Mouse (Mus musculus) T-helper 1 cell (primary cell): ENCODE data around the gene Sox6.

Experiments
- in situ Hi-C: fragments of 300-600 bp; cut with MboI, MseI; formaldehyde crosslinking; loops from one replicate; pipeline ENCODE4 v1.15.1; 2025; ENCODE audit warnings: high pct_unique_total_duplicates

Sox6 gene

DNA sequence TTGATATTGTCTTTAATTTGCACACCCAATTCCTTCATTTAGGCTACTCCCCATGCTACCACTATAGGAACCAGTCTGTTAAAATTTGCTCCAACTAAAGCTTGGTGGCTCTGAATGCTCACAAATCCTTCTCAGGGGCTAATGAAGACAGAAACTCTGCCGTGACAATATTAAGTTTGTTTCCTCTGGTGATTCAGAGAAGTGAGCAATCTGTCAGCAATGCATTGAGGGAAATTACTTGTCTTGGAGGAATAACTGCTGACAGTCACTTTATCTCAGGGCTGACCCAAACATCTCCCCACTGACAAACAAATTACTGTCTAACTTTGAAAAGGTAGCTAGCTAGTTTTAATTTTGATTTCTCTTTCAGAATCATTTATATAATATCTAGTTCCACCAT, 463.8 kb downstream of the Sox6 start:
- in situ Hi-C loops, result no loop called here

DNA sequence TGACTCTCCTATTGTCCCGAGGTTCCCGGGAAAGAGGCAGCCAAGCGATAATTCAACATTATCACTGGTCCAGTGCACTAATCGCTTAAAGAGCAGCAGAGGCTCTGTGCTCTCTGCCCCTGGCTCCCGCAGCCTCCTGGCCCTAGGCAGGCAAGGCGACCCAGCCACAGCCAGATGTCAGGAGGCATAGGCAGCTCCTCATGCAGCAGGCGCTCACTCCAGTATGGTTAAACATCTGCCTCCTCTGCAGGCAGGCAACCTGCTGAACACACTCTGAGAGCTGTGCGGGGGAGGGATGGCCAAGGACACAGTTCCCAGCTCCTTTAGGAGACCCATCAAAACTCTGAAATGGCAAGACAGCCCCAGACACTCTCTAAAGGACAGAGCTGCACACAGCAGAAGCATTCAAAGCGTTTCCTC, 469.8 kb downstream of the Sox6 start:
- in situ Hi-C loops, result no loop called here

DNA sequence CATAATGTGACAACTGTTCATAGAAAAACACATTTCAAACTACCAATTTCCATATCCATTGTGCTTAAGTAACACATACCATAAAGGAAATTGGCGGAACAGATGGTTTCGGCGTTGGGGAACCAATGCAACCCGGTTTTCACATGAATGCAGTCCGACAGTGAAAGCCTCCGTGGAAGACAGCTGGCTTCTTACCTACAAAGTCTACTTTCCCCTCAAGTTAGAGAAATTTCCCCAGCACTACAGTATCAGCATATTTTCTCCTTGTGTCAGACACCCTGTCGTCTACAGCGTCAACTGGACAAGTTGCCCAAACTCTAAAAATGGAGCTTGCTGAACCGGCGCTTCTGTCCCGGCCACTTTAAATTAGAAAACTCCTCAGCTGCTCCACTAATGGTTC, 470.3 kb downstream of the Sox6 start:
- in situ Hi-C loops, result no loop called here

DNA sequence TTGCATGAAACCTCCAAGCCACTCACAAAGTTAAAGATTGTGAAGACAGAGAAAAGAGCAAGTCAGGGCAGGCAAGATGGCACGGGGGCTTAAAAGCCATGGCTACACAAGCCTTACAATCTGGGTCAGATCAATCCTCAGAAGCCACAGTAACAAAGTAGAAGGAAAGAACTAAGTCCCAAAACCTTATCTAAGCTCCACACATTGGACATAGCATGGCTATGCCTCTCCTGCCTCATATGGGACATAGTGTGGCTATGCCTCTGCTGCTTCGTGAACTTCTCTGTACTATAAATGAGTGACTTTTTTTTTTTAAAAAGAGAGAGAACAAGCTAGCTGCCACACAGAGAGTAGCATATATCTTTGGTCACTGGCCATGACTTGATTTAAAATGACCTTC, 471.8 kb downstream of the Sox6 start:
- in situ Hi-C loops, result no loop called here

DNA sequence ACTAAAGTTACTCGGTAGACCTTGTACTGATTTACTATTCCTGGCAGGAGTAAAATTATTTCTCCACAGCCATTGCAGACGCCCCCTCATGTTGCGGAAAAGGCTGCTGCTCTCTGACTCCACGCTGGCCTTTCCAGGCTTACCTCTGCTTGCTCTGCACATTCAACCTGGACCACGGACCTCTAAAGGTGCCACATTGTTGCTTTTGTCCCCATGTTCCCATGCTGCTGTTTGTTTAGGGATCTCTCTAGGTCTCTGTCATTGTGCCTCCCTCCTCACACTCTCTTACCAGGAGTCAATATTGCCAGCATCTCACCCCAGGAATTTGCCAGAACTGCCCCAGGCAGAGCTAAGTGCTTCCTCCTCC, 473.6 kb downstream of the Sox6 start:
- in situ Hi-C loops, result no loop called here

DNA sequence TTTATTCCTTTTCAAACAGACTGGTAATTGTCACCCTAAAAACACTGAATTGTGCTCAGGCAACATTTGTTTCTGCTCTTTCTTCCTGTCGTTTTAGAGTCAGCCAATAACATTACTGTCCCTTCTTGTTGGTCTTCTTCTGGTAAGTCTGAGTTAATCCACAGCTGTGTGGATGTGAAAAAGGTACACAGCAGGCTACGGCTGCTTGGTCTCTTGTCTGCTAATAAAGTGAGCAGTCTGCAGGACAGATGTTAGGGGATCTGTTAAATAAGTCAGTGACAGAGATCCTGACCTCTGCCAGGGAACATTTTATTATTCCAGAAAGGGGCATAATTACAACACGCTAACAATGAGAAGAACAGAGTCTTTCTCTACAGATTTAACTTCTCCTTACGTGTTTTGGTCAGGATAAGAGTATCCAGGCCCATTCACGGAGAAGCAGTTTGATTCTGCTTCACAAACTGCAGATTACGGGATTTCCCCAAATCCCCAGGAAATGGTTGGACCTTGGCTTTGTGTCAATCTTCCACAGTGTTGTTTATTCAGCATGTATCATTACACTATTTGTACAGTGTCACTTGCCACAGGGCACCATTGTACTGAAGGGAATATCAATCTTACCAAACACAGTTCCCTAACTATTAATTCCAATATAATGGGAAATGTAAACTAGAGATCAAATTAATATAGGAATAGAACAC, 474.1 kb downstream of the Sox6 start:
- in situ Hi-C loops, result no loop called here

DNA sequence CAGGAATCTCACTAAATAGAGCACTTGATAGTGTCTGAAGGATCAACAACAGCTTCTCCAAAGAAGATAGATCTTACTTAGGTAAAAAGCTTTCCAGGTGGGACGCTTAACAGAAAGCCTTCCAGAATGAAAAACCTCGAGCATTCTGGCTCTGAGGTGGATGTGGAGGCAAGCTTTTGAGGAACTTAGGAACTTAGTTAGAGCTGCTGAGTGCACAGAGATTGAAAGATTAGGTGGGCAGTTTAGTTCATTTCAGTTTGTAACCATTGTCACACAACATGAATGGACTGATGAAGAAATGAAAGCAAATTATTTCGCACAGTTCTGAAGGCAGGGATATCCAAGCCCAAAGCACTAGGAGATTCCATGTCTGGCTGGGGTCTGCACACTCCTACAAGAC, 481.9 kb downstream of the Sox6 start:
- in situ Hi-C loops, result no loop called here

DNA sequence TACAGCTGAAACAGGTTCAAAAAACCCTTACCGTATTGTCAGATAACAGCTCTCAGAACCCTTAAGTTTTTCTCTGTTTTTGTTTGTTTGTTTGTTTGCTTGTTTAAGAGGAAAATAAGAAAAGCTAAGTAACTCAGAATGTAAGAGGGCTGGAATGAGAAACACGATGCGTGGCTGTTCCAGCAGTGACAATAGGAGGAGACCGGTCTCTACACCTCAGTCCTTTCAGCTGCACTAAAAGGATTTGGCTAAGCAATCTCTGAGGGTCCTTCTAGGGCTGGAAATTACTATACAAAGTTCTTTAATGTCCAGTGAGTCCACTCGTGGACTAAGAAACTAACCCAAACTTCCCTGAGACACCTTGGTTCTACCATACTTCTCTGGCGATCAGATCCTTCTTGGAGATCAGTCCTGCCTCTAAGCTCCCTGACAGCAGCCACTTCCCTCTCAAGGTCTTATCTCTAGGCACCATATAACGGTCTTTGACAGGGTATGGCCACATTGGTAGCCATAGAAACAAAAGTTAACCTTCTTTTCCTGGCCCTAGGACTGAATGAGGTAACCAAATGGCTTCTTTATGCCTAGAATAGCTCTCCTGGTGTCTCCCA, 488.3 kb downstream of the Sox6 start:
- in situ Hi-C loops, result no loop called here

DNA sequence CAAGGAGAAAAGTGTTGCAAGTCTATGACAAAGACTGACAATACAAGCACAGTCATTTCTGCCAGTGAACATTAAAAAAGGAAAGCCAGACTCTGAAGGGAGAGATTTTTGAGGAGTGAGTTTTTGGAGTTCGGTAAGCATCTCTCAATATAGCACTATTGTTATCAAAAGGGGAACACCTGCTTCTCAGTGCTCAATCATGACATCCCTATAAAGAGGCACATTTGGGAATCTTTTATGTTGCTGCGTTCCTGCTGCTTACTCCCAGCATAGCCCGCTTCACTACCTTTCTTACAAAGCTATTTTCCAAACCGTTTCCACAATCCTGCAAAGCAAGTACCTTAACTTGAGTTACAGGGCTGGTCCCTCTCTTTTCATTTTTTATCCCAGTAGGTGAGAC, 488.9 kb downstream of the Sox6 start:
- in situ Hi-C loops, result no loop called here

DNA sequence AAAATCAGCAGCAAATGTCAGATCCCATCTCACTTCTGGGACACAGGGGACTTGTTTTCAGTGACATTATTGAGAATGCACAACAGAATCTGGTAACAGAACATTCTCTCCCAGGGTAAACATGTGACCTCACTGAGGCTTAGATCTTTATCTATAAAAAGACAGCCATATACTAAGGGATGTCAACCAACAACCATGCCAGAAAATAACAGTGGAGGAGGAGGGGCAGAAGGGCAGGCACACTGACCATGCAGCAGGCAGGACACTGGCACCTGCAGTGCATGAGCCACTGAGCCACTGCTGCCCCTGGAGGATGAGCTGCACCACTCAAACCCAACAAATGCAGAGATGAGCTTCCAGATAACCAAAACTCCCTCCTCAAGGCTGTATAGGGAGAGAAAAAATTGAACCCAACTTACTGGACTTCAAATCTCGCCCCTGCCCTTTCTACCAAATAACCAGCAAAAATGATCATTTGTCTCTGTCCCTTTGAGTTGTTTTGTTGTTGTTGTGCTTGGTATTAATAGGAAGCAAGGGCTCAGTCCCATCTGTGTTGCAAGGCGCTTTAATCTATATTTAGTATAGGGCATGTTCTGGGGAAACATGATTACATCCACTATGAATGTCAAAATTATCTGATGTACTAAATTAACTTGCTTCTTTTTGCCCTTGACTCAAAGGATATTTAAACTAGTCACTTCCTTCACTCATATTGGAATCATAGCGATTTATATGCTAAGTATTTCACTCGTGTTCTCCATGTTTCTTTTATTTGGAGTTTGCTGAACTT, 492.8 kb downstream of the Sox6 start:
- in situ Hi-C loops, result no loop called here

DNA sequence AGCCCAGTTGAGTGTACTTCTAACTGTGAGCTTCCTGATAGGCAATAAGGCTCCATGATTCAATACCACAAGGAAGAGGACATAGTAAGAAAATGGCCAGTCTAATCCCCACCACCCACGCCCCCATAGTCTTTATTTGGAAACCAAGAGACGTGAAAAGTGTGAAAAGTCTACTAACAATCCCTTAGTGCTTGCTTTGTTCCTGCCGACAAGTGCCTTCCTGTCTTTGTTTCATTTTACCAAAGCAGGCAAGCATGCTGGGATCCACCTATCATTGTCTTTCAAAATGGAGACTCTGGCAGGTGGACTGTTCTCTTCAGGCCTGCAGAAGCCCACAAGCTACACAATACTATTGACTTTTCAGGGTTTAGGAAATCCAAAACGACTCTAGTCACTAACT, 495.0 kb downstream of the Sox6 start:
- in situ Hi-C loops, result no loop called here

DNA sequence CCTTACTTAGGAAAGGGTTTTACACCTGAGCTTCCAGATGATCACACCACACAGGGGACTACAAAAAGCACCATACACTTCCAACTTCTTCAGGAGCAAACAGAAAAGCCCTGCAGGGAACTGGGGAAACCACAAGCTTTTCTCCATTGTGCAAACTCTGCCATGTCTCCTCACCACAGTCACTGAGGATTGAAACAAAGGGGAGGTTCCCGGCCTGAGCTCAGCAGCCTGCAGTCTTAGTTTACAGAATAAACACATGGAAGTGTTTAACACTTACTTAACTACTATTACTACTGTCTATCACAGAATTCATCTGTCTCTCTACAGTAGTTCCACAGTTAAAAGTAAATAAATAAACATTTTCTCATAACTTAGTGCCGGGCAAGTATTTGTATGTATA, 498.3 kb downstream of the Sox6 start:
- in situ Hi-C loops, result no loop called here

DNA sequence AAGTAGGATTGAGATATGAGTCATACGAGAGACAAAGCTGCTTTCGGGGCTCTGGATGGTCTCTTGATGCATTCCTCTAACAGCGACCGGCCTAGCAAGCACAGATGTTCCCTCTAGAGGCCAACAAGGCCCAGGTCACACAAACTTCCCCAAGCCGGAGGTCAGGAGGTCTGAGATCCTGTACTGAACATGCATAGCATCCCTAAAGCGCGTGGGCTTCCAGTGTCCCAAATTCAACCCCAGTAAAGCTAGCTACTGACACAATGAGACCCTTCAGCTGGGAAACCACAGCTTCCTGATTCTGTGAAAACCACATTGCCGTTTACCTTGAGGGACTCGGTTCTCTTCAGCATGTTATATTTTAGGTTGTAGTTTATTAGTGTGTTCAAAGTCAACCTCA, 499.6 kb downstream of the Sox6 start:
- in situ Hi-C loops, result no loop called here

DNA sequence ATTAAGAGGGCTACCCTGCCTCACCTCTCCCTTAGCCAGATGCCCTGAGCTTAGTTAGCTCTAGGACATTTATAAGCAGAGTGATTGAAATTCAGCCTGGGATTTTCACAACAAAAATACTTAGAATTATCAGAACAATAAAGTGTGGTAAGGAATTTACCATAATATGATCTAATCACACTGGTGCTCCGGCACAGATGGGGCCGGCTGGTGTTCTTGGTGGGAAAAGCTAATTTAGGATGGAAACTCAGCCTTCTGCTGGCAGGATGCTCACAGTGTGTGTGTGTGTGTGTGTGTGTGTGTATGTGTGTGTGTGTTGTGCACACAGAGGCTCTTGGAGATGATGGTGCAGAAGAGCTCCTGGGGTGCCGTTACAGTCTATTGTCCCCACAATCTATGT, 501.0 kb downstream of the Sox6 start:
- in situ Hi-C loops, result no loop called here

DNA sequence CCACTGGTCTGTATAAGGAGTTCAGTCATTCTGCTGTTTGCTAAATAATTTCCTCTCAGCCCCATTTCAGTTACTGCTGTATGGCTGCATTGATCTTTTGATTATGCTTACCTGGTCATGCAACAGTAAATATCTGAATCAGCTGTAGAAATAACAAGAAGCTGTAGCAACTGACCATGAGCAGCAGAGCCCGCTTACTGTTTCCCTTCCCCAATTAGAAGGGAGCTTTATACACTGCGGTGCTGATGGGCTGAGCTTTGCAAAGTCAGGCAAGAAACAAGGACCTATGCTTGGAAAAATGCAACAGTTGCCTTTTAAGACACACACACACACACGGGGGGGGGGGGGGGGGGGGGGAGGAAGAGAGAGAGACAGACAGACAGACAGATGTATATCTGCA, 502.1 kb downstream of the Sox6 start:
- in situ Hi-C loops, result no loop called here

DNA sequence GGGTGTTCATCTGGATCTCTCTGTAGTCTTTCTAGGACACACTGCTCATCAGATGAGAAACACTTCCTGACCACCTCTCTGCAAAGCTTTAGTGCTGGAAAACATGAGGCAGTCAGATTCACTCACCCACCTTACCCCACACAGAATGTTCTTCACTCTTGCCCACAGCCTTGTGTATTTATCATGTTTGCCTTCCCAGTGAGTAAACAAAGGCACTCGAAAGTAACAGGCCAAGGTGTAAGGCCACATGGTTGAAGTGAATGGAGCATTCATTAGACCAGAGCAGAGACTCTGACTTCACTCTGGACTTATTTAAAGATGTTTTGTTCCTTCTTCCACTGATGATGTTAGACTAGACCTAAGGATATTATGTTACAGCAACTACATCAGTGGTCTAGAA, 506.7 kb downstream of the Sox6 start:
- in situ Hi-C loops, result no loop called here

DNA sequence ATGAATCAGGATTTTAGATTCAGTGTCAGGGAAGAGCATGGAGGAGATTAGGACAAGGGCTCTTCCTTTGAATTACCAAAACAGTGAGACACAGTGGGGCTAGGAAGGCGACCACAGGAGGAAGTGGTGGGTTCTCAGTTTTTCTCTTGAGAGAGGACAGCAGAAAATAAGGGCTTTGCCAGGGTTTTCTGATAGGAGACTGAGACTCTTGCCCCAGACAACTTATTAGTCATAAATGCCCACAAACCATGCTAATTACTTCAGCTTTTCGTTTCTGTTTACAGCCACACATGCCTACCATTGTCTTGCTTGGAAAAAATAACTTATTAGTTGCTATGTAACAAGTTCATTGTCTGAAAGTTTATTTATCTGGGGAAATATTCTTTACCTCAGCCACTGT, 507.4 kb downstream of the Sox6 start:
- in situ Hi-C loops, result no loop called here

DNA sequence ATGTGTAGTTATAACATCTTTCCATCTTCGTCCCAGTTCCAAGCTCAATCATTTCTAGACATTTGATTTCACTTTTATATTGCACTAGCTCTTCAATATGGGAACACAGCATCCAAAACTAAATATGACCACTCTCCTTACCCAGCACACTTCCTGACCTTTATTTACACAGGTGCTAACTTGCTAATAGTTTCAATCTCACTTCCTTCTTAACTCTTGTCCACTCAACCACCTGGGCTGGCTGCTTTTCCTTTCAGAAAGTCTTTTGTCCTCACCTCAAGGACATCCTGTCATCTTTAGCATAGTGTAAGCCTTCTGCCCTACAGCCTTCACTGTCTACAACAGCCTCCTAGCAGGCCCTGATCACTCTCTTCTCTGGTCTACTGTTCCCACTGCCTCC, 520.9 kb downstream of the Sox6 start:
- in situ Hi-C loops, result no loop called here

DNA sequence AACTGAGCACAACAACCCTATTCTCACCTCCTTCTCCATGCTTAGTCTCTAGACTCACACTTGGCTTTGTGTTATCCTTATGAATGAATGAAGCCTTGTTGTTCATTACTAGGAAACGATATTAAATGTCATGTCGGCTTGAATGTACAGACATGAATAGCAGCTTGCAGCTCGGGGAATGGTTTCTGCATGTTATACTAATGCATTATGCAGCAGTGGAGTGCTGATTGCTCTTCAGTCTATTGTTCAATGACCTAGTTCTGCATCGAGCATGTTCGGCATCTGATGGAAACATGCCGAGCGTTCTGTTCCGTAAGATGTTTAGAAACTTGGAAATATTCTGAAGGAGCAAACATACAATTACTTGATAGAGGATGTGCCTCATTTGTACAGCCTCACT, 524.9 kb downstream of the Sox6 start:
- in situ Hi-C loops, result no loop called here

DNA sequence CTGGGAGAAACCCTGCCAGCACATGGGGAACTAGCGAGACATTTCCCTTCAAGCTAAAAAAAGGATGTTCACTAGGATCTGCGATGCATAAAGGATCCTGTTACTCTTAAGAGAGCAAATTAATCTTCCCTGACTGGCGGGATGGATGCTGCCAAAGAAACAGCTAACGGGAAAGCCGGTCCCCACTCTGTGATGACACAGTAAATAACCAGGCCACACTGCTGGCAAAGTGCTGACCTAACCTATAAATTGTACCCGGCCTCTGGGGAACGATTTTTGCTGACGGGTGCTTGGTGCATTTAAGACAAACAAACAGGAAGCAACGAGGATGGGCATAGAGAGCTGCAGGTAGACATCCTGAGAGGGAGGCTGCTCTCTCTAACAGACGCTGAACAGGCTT, 526.8 kb downstream of the Sox6 start:
- in situ Hi-C loops, result no loop called here

DNA sequence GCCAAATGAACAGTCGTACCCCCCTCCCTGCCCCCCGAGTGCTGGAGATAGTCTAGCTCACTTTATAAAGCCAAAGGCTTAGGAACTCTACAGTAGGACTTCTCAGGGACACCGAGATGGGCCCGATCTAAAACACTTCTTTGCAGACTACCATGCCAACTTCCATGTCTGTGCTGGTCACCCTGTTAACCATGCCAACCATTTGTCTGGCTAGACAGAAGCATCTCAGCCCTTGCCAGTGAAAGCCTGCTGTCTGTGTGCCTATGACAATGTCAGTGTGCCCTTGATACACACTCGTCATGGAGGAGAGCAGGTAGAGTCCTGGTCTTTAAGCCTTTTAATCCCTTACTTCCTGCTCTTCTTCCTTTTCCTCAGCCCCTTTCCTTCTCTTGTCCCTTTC, 527.5 kb downstream of the Sox6 start:
- in situ Hi-C loops, result no loop called here

DNA sequence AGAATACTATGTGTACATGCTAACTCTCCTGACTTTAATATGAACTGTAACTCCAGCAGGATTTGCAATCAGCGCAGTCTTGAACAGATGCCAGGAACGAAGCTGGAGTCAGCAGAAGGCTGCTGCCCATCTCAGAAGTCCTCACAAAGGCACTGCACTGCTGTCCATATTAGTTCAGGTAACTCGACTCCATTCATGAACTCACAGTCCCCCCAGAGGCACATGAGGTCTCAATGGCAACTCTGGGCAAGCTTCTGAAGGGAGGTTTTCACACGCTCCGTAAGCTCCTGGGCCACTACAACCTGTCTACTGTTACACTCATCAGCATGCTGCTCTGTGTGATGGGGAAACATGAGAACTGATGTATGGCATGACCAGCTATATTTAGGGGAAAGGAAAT, 528.6 kb downstream of the Sox6 start:
- in situ Hi-C loops, result no loop called here

DNA sequence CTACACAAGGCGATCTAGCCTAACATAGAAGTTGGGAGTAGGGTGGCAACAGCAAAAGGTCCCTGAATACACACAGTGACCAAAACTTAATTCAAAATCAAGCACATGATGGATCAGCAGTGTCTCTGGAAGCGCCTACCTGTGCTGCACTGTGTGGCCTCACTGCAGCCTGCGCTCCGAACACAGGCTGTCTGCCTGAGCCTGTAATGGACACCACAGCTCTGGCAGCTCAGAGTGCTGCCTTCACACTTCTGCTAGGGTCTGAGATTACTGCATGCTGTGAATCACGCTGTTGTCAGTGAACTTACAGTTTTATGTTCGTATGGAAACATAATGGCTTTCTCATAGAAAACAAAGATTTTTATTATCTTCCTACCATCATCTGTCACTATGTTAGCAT, 532.2 kb downstream of the Sox6 start:
- in situ Hi-C loops, result no loop called here
